Mouse (Mus musculus) megakaryocyte-erythroid progenitor cell, adult 5-6 weeks (primary cell): ENCODE data around the gene Samd4. TPM values are rescaled to one million over a fixed set of nuclear protein-coding genes. Genes with fewer than 3 reads are reported as not detected.

Source experiments
- ATAC-seq: replicated peaks from 2 replicates; pipeline ENCODE4 v1.8.0; 2016; ENCODE audit warnings: mild to moderate bottlenecking, inconsistent platforms; ENCODE audit not compliant: severe bottlenecking, poor library complexity, low FRiP score, low TSS enrichment
- total RNA-seq, 2 experiments: library from RNA; stranded (forward) in 1 of 2; stranded (reverse) in 1 of 2; fragments of 200-1000, 215-1000 nt in 1 of 2; fragments of >200 nt in 1 of 2; fragmentation: Nextera tagmentation in 1 of 2; gene quantifications; 2 replicates each; pipeline ENCODE4 v1.2.3; 2014 to 2017

Gene Samd4
- total RNA-seq (2014; fragmentation: Nextera tagmentation) (0.07 and 4.2 TPM in 2 replicates), total RNA-seq (2017) (0.15 and 0.61 TPM in 2 replicates)

DNA sequence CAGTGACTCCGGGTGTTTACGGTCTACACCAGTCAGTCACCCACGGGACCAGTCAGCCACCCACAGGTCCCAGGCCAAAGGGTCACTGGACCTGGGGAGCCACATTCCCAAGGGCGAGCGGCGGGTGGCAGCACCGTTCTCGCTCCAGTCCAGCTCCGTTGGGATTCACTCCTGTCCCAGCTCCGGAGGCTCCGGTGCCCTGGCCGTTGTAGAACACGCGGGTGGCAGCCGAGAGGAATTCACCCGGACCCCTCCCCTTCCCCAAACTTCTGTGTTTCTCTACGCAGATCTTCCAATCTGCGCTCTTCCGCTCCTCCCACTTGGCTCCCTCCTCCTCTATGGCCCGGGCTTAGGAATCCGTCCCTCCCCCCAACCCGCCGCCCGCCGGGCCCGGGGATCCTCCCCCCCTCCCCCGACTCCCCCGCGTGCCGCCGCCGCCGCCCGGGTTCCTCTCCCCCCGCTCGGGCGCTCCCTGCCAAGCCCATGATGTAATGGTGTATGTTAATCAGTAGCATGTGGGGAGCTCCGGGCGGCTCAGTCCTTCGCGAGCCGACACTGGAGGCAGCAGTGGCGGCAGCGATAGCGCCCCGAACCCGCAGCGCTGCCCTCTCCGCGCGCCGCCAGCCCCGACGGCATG lies at the start of gene Samd4:
Samd4 (plus strand) TSS at position 424 of the 637 bp plus-strand sequence.
- peak; percentile 76 for ATAC-seq

DNA sequence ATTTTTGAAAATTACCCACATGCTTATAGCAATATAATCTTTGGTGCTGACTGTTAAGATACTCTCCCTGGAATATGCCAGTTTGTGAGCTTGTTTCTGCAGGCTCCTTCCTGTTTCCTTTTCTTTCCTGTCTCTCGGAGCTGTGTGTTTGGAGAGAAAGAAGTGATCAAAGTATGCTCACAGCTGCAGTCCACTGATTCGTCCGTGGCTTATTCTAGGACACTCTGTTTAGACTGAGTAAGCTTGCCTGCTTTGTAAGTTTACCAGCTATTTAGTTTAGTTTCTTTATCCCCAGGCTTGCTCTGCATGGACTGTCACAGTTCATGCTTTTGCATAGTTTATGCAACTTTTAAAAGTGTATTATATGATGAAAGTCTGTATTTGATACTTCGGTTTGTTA lies 43.3 kb upstream of the Samd4 start:
- ATAC-seq: no peak

DNA sequence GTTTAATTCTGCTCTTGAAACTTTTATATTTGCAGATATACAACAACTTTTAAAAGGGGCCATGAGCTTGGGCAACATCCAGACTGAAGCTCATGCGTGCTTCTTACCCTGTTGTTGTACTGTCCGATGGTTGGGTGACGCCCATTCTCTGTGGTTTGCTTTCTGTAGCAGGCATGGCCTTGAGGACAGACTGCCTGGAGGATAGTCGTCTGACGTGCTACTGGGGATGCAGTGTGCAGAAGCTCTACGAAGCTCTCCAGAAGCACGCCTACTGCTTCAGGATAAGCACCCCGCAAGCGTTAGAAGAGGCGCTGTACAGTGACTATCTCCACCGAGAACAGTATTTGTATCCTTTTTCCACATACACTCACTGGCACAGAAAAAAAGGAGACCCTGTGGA lies 36.9 kb upstream of the Samd4 start:
- no peak for ATAC-seq

DNA sequence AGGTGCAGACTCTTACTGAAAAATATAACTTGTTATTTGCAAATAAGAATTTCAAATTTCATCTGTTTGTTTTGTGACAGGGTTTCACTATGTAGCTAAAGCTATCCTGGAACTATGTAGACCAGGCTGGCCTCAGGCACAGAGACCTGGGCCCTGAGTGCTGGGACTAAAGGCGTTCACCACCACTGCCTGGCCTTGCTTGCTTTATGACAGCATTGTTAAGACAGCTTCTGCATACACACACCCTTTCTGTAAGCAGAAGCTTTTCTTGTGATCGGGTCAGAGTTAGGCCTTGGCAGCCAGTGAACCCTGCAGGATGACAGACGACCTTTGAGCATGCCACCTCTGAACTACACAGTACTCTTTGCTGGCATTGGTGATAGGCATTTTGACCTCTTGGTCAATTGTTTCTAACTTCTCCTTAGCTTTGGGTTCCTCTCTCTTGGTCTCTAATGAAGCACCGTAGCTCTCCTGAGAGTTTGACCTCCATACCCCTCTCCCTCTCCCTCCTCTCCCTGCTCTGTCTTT lies 34.5 kb upstream of the Samd4 start:
- ATAC-seq: no peak

DNA sequence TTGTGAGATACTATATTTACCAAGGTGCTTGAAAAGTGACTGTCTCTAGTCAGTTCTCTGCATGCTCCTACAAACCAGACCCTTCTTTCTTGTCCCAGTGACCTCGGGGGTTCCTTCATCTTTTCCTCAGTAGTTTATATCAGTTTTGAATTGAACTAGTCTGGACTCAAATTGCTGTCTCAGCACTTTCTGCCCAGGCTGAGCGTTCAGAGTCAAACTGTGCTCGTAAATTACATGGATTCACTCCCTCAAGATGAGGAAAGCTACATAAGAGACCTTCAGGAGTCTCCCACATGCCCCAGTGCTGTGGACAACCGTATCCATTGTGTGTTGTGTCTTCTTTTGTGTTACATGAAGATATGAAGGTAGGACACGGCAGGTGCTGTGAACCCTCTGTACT lies 33.9 kb upstream of the Samd4 start:
- no peak for ATAC-seq

DNA sequence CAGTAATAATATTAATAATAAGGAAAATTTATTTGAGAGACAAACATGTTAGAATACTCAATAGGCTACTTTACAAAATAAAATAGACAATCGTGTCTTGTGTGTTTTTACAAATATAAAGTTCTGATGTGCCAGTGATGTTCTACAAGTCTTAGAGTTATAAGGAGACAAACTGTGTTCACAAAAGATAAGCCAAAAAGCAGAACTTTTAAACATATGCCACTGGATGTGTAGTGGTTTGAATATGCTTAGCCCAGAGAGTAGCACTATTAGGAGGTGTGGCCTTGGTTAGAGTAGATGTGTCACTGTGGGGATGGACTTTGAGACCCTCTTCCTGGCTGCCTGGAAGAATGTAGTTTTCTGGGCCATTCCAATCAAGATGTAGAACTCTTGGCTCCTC lies 32.9 kb upstream of the Samd4 start:
- no peak for ATAC-seq

DNA sequence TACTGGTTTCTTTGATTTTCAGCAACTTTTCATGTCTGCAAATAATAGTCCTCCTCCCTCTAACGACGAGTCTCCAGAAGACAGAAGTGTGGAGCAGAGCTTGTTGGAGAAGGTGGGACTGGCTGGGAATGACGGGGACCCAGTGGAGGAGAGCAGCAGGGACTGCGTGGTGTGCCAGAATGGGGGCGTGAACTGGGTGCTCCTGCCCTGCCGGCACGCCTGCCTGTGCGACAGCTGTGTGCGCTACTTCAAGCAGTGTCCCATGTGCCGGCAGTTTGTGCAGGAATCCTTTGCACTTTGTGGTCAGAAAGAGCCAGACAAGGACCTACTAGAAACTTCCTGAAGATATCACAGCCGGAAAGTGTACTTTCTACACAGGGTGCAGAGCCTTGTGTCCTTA lies 29.0 kb upstream of the Samd4 start:
- no peak for ATAC-seq

DNA sequence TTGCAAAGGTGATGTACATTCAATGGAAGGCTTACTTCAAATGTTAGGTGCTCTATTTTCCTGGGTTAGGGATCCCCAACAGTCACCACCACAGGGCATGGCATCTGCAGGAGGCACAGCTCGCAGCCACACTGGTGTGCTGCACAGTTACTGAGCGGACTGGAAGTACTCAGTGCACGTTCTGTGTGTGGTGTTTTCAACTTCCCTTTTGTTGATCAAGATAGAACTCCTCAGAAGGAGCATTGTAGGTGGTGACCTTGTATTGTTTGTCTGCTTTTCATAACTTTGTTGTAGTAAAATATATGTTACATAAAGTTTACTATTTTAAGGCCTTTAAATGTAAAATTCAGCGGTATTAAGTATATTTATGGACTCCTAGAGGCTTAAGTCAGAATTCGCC lies 19.7 kb upstream of the Samd4 start:
- no peak for ATAC-seq

DNA sequence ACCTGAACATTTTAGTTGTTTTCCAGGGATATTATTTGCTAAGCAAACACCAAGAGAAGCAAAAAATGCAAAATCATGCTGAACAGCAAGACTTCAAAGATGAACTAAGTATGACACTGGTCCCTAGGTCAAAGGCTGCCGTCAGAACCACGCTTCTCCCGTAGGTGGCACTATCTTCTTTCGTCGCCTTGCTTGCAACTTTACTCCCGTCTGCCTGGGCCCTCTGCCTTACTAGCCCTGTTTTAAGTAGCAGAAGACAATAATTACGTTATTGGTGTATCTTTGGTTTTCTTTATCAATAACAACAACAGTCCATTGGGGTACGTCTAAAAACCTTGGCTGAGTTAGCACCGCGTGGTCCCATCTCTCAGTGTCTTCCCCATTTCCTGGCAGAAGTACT lies 1.7 kb upstream of the Samd4 start:
- peak; percentile 78 for ATAC-seq

DNA sequence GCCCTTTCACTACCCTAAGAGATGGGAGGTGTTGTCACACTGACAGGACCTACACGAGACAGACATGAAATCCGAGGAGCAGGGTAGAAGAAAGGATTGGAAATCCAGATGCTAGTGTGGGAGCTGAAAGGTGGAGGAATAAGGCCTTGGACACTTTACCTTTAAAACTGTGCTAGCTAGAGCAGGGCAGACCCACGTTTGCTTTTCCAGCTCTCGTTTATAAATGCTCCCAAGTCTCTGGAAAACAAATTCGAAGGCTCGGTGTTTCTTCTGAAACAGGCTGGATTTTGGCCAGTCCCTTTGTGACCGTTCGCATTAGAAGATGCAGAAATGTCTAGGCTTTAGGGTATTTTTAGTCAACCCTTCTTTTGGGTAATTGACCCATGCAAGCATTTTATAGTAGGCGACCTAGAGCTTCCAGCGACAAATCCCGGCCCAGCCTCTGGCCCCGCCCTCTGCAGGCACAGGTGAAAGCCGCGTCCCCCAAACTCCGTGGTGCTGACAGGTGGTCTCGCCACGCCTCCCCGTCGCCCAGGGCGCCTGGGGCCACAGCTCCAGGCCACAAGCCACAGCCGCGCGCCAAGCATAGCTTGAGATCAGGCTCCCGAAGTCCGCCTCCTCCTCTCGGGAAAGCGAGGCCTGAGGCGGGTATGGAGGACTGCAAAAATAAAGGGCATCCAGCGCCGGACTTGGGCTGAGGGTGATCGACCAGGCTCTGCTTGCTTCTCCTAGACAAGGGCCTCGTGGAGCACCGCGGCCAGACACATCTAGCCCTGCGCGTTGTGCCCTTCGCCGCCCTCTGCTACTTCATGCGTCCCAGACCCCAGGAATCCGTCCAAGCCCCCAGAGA lies 848 bp upstream of the Samd4 start:
- no peak for ATAC-seq

DNA sequence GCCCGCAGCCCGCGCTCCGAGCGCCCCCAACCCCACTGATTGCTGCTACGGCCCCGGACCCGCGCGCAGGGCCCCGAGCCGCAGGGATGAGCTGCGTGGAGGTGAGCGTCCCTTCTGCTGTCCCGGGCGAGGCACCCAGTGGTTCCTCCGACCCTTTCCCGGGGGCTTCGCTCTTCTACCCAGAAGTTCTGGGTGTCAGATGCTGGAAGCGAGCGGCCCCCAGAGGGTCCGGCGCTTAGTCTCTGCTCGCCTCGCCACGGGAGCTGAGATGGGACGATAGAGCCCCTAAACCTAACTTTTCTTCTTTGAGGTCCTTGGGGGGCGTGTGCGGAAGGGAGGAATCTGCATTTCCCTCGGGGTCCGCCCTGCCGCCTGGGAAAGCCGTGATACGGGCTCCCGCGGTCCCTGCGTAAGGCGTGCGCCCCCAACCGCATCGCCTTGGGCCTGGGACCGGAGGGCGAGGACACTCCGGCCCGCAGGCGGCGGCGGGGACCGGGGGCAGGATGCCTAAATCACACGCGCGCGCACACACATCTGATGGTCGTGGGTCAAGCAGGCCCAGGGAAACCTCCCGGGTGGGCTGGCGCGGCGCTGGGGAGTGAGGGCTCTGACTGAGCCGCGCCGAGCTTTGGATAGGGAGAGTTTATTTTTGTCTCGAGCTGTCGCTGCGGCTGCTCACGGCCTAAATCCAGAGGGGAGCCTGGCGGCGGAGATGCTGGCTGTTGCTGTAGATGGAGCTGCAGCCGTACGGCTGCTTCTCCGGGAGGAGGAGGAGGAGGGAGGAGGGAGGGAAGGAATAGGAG lies 615 bp downstream of the Samd4 start:
- ATAC-seq: no peak

DNA sequence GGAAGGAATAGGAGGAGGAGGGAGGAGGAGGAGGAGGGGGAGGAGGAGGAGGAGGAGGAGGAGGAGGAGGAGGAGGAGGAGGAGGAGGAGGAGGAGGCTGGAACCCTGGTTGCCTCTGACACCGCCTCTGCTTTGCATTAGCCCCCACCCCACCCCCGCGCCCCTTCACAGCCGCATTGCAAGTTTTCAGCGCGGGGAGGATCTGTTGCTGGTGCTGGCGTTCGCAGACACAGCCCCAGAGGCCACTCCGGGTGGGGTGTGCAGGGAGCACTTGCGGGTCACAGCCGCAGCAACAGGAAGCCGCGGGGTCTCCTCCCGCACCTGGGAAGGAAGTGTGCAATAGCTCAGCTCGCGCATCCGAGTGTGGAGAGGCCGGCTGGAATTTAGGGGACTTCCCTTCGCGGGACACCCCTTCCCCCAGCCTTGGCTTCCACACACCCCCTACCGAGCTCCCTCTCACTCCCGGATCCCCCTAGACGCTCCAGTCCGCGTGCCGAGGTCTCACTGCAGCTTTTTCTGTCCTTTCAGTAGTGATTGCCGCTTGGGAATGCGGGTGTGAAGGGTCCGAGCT lies 1.3 kb downstream of the Samd4 start:
- no peak for ATAC-seq

DNA sequence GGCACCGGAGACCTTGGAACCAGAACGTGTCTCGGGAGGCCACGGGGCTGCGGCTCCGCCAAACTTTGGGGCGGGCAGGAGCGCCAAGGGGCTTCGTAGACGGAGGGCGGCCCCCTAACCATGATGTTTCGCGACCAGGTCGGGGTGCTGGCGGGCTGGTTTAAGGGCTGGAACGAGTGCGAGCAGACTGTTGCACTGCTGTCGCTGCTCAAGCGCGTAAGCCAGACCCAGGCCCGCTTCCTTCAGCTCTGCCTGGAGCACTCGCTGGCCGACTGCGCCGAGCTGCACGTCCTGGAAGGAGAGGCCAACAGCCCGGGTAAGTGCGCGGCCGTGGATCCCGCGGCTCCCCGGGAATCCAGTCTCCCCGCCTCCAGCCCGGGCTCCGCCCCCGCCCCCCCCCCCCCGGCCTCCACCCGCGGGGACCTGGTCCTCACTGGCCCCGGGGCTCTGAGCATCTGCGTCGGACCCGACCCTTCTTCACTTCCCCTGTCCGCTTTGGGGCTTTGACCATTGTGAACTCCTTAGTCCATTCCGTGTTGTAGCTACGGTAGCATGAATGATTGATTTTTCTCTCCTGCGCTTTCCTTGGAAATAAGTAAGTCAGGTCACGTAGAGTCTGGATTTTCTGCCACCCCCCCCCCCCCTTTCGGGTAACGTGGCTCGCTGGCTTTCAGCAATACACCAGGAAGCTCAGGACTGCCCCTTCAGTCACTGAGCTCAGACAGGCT lies 2.2 kb downstream of the Samd4 start:
- no peak for ATAC-seq

DNA sequence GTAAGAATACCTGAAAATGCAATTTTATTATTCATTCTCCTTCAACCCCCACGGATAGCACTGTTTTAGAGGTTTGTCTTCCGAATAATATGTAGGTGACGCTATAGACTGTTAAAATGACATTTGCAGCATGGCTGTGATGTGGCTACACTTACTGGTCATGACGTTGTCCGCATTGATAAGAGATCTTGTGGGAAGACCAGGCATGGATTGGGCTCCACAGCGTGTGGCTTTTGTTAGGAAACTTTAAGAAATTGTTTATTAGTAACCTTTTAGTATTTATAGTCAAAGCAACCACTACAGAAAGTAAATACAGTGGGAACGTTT lies 2.7 kb downstream of the Samd4 start:
- no peak for ATAC-seq

DNA sequence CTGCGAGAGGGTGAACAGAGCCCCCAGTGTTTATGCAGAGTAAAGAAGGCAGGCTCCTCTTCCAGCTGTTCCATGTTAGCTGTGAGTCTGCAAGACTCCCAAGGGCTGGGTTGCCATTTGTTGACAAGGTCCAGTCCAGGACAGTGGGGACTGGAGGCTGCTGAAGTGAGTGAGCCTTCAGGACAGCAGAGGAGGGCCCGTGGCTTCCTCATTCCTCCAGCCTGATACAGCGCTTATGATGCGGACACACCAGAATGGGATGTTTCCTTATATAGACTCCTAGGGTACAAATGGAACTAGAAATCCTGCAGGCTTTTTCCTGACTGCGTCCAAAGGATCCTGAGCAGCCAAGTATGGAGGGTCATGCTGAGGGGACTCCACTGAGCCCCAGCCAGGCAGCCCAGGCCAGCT lies 3.2 kb downstream of the Samd4 start:
- ATAC-seq: no peak

DNA sequence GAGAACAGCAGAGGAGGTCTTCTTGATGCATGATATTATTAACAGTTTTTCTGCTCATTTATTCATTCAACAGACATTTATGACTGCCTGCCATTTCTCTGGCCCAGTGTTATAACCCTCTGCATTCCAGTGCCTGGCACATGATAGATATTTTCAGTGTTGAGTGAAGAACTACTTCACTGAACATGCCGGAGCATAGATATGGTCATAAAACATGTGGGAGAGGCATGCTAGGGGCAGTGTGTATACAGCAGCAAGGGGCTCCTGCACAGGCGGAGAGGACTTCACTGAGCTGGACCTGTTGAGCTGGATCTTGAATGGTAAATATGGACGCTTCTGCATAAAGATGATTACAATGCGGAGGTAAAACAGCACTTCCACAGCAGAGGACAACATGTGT lies 6.4 kb downstream of the Samd4 start:
- no peak for ATAC-seq

DNA sequence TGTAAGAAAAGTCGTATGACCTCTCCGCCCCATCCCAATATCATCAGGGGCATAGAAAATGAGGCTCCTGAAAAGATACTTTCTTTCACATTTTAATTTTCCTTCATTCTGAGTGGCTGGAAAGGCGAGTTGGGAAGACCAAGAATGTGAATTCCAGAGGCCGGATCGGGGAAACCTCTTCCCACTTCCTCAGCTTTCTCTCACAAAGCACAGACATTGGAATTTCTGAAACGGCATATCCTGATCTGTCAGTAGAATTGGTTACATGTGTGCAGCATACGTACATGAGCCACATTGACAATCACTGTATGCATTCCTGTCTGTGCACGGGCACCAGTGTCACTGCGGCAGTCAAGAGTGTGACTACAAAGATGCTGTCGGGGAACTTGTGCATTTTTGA lies 11.3 kb downstream of the Samd4 start:
- ATAC-seq: no peak

DNA sequence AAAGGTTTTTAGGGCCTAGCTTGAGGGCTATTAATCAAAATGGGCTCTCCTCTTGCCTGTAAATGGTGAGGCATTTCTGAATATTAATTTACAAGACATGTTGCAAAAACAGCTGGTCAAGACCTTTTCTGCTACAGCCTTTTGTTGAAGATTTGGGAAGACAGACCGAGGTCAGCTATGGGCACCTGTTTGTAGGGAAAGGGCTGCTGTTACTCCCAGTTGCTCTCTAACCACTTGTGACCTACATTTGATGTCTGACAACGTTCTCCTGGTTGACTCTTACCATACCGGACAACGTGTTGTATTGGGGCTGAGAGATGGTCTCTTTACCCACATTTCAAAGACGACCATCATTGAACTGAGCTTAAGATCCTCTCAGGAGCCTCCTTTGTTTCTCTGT lies 15.3 kb downstream of the Samd4 start:
- no peak for ATAC-seq

DNA sequence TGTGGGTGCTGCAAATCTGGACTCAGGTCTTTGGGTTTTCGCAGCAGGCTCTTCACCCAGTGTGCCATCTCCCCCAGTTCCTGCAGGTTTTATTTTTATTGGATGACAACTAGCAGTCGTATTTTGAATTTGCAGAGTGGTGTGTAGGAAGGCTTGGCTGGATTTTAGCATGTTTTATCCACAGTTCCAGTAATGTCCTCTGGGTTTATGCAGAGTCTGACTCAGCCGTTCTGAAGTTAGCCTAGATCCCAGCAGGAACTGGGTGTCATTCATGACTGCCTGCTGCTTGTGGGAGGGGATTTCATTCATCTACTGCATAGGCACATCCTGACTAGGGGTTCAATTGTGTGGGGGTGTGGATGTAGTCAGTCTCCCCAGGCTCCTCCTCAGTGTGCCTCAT lies 16.0 kb downstream of the Samd4 start:
- no peak for ATAC-seq
